Mouse (Mus musculus): ENCODE results near the gene Pnpla1. TPM values are rescaled to one million over a fixed set of nuclear protein-coding genes. Genes with fewer than 3 reads are reported as not detected.

The Pnpla1 gene
- polyA plus RNA-seq (2014; fragmentation: Illumina TruSeq; extraction: RNeasy Lipid Tissue Mini Kit (QIAGEN cat#74804); ENCODE audit: low replicate concordance): 0.33 TPM

GRCm38 (mm10) chr17:28858205-28858604 is at the start of gene Pnpla1:
TSS of gene Pnpla1 (plus strand) at chr17:28858411.

GRCm38 (mm10) chr17:28915060-28915628 is 56.9 kb downstream of the Pnpla1 start, which contains the start of gene 4930539E08Rik:
TSS of gene 4930539E08Rik (minus strand) at chr17:28915324.

Other genes starting within 250 kb of the Pnpla1 start
- gene Srpk1, start 235.7 kb upstream of the Pnpla1 start, polyA plus RNA-seq (2014; fragmentation: Illumina TruSeq; extraction: RNeasy Lipid Tissue Mini Kit (QIAGEN cat#74804); ENCODE audit: low replicate concordance): 146 TPM
- not detected for gene Slc26a8, start 168.2 kb upstream of the Pnpla1 start, polyA plus RNA-seq (2014; fragmentation: Illumina TruSeq; extraction: RNeasy Lipid Tissue Mini Kit (QIAGEN cat#74804); ENCODE audit: low replicate concordance)
- gene Mapk14, start 167.1 kb upstream of the Pnpla1 start, polyA plus RNA-seq (2014; fragmentation: Illumina TruSeq; extraction: RNeasy Lipid Tissue Mini Kit (QIAGEN cat#74804); ENCODE audit: low replicate concordance): 42.8 TPM
- 1.7 TPM for gene AC170998.1, start 132.3 kb upstream of the Pnpla1 start, polyA plus RNA-seq (2014; fragmentation: Illumina TruSeq; extraction: RNeasy Lipid Tissue Mini Kit (QIAGEN cat#74804); ENCODE audit: low replicate concordance)
- 3.9 TPM for gene Mapk13, start 89.1 kb upstream of the Pnpla1 start, polyA plus RNA-seq (2014; fragmentation: Illumina TruSeq; extraction: RNeasy Lipid Tissue Mini Kit (QIAGEN cat#74804); ENCODE audit: low replicate concordance)
- gene Brpf3, start 57.3 kb upstream of the Pnpla1 start, polyA plus RNA-seq (2014; fragmentation: Illumina TruSeq; extraction: RNeasy Lipid Tissue Mini Kit (QIAGEN cat#74804); ENCODE audit: low replicate concordance): 34.0 TPM
- gene 4930539E08Rik, start 56.9 kb downstream of the Pnpla1 start, polyA plus RNA-seq (2014; fragmentation: Illumina TruSeq; extraction: RNeasy Lipid Tissue Mini Kit (QIAGEN cat#74804); ENCODE audit: low replicate concordance): 19.5 TPM
- gene Pxt1, start 85.4 kb downstream of the Pnpla1 start, polyA plus RNA-seq (2014; fragmentation: Illumina TruSeq; extraction: RNeasy Lipid Tissue Mini Kit (QIAGEN cat#74804); ENCODE audit: low replicate concordance): not detected
- gene Kctd20, start 93.5 kb downstream of the Pnpla1 start, polyA plus RNA-seq (2014; fragmentation: Illumina TruSeq; extraction: RNeasy Lipid Tissue Mini Kit (QIAGEN cat#74804); ENCODE audit: low replicate concordance): 24.6 TPM
- gene Stk38, start 149.6 kb downstream of the Pnpla1 start, polyA plus RNA-seq (2014; fragmentation: Illumina TruSeq; extraction: RNeasy Lipid Tissue Mini Kit (QIAGEN cat#74804); ENCODE audit: low replicate concordance): 155 TPM
- 477 TPM for gene Srsf3, start 174.2 kb downstream of the Pnpla1 start, polyA plus RNA-seq (2014; fragmentation: Illumina TruSeq; extraction: RNeasy Lipid Tissue Mini Kit (QIAGEN cat#74804); ENCODE audit: low replicate concordance)
- gene Cdkn1a, start 232.6 kb downstream of the Pnpla1 start, polyA plus RNA-seq (2014; fragmentation: Illumina TruSeq; extraction: RNeasy Lipid Tissue Mini Kit (QIAGEN cat#74804); ENCODE audit: low replicate concordance): 96.2 TPM

Measured in small intestine, adult 10 weeks (tissue).